Mouse (Mus musculus) bone marrow, adult 2 months (tissue): ENCODE measurements around the gene Plin3.

Experiments used
- CTCF ChIP-seq: fragments of 200-500 bp; IDR thresholded peaks from 2 replicates; pipeline ENCODE4 v1.5.1; 2011; ENCODE audit warnings: low read length, control low read depth; ENCODE audit not compliant: control insufficient read depth, insufficient read depth
- POLR2A ChIP-seq: fragments of 200-500 bp; IDR thresholded peaks from 2 replicates; pipeline ENCODE4 v1.6.1; 2011; ENCODE audit warnings: low read depth, mild to moderate bottlenecking, control low read depth, low read length, borderline replicate concordance; ENCODE audit not compliant: control insufficient read depth

DNA sequence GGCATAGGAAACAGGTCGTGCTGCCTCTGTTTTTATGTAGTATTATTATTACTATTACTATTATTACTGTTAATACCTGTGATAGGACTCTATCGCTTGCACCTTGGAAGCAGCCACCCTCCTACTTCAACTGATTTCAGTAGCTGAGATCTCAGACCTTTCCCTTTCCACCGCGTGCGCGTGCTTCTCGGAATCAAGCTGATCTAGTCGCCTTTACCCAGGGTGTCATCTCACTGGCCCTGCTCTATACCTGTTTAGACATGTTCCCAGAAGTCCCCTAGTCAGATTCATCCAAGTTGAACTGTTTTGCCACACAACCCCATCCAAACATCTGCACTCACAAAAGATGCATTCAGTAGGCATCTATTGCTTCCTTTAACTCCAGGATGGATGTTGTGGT lies 59.3 kb downstream of the Plin3 start:
- TF ChIP-seq CTCF: no peak
- no peak for TF ChIP-seq POLR2A
